Mouse (Mus musculus): Measurements from ENCODE around the gene Foxp1.

Gene Foxp1

GRCm38 (mm10) chr6:99436371-99436770 is 86.2 kb downstream of the Foxp1 start:
- DNase-seq, result no peak

GRCm38 (mm10) chr6:99435140-99435539 is 87.4 kb downstream of the Foxp1 start:
- no peak for DNase-seq

DNA sequence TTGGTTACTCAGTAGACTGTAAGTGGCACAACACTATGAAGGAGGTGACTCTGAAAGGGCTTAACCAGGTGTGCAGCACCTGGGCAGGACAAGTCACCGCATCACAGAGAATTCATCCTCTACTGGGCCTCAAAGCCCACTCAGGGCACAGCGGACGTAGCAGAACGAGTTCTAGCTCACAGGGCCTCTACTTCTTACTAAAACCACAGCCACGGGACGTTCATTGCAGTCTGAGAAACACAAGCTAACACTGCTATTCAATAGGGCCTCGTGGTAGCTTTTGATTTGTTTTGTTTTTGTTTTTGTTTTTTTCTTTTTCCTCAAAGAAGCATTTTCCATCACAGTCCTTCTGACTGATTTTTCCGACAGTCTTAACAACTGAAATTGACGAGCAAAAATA is 89.5 kb downstream of the Foxp1 start:
- no peak for DNase-seq

GRCm38 (mm10) chr6:99431941-99432340 is 90.6 kb downstream of the Foxp1 start:
- DNase-seq, result no peak

DNA sequence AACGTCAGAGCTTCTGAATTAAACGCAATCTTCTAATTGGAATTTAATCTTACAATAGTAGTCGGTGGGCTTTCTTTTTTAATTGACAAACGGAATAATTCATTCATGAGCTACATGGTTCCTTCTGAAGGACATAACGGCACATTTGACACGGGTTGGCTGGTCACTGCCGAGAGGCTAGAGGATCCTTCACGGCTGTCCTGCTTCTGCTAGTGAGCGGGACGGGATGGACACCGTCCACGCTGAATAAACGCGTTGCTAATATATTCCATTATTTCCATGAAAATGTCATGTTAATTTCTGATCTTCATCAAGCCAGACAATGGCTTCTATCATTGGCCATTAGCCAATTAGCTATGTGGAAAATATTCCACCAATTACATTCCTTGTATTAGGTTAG is 92.0 kb downstream of the Foxp1 start:
- no peak for DNase-seq

DNA sequence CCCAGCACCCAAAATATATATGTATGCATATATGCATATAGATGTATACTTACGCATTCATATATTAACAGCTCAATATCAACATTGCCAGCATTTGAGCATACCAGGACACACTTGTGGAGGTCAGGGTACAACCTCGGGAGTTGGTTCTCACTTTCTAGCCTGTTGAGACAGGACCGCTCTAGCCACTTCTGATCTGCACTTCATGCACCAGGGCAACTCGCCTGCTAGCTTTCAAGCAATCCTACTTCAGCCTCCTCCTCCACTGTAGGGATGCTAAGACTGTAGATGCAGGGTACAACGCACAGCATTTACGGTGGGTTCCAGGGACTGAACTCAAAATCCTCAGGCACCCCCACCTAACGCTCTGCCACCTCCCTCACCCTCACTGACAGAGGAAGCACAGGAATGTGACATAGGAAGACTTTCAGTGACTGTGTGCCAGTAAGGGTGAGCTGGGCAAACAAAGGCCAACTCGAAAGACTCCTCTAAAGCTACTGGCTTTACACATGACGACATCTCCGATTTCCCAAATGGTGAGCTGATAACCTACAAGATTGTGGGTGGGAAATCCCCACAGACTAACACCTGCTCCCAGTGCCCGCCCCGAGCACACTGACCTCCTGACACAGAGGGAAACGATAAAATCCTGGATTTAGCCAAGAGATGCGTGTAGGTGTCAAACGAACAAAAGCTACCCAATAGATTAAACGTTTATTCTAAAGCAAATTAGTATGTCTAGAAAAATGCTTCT is 93.0 kb downstream of the Foxp1 start:
- DNase-seq, result no peak

DNA sequence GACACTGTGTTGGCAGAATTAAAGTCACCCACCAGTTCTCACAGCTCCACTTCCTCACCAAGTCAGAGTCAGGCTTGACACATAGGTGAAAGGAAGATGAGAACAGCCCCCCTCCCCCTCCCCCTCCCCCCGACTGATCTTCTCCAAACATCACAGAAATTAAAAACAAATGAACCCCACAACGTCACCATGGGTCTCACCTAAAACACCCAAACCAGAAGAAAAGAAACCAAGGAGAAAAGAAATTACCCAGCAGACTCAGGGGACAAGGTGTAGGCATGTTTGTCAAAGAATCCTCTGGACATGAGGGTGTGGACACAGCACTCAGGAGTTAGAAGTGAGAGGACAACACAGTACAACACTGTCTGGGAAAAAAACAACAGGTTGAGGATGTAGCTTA is 93.6 kb downstream of the Foxp1 start:
- DNase-seq, result no peak

GRCm38 (mm10) chr6:99427301-99427700 is 95.2 kb downstream of the Foxp1 start:
- no peak for DNase-seq

DNA sequence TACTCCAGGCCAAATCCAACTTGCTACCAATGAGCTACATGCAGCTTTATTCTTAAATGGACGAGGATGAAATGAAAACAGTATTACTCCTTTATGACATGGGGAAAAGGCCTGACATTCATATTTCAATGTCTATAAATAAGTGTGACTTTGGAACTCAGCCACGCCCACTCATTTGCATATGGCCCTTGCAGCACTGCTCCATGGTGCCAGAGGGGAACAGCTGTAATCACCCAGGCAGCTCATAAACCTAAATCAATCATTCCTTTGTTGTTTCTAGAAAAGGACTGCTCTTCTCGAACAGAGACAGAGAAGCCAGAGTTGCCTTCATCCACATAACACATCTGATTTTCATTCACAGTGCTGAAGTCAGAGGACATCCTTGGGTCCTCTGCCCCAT is 97.5 kb downstream of the Foxp1 start:
- DNase-seq, result peak; percentile 42 to 56

DNA sequence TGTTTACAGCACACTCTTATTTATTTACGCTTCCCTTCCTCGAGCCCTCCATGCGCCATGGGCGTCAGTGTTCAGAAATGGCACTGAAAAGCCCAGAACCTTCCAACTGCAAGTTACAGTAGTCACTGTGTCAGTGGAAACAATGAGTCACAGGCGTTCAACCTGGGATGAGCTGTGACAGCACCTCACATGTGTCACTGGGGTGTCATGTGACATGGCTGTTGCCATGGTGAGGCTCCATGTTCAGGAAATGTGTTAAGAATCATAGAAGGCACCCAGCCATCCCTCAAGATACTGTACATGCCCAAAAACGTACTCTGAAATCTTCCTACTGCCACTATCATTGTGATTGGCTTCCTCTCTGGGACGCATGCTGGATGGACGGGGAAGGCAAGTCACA is 101.9 kb downstream of the Foxp1 start:
- no peak for DNase-seq

DNA sequence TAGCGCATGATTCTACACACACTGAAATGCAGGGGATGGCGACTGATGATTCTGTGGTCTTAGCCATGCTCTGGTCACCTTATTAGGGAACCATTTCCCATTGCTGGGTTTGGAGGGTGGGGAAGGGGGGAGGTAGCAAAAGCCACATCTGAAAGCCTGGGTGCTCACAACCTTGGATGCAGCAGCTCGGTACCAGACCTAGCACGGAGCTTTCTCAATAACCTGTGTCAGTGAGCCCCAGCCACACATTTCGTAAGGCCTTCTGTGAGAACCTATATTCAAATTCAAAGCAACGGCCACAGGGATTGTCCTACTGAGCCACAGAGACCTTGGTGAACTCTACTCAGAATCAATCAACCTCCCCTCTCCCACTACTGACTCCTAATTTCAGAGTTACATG is 109.9 kb downstream of the Foxp1 start:
- DNase-seq, result no peak

DNA sequence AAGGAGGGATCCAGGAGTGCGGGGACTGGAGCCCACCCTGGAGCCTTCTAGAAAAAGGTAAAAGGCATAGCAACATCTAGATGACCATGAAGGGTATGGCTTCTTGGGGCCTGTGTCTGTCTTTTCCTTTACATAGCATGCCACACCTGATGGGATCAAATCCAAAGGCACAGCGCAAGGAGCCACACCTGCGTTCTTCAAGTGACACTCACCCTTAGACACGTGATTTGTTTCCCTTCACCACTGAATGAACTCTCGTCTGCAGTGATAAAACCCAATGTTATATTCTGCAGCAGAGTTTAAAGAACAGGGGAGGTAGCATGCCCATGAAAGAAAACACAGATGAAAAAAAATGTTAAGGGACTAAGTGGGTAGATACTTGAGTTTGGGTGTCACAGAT is 112.9 kb downstream of the Foxp1 start:
- DNase-seq, result no peak

GRCm38 (mm10) chr6:99408880-99409279 is 113.6 kb downstream of the Foxp1 start:
- DNase-seq, result no peak

- DNase-seq, result no peak
Observed at GRCm38 (mm10) chr6:99403755-99404390, 118.6 kb downstream of the Foxp1 start.

GRCm38 (mm10) chr6:99402941-99403340 is 119.6 kb downstream of the Foxp1 start:
- no peak for DNase-seq

GRCm38 (mm10) chr6:99402370-99402769 is 120.2 kb downstream of the Foxp1 start:
- no peak for DNase-seq

- no peak for DNase-seq
Observed at GRCm38 (mm10) chr6:99401801-99402200, 120.7 kb downstream of the Foxp1 start.

DNA sequence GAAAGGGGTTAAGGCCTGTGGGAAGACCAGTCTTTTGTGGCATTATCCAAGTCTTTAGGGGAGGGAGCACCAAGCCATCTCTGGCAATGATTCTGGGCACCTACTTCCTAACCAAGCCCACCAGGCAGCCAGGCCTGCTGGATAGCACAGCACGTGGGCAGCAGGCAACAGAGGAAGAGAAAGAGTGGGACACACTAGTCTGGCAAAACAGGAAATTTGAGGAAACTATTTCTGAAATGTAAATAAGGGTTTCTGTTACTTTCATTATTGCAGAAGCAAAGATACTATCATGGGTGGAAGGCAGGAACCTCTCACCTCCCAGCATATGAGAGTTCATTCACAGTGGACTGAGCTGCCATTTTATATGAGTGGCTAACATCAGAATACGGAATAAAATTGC is 121.3 kb downstream of the Foxp1 start:
- DNase-seq, result no peak

GRCm38 (mm10) chr6:99395745-99396144 is 126.8 kb downstream of the Foxp1 start:
- DNase-seq, result no peak

DNA sequence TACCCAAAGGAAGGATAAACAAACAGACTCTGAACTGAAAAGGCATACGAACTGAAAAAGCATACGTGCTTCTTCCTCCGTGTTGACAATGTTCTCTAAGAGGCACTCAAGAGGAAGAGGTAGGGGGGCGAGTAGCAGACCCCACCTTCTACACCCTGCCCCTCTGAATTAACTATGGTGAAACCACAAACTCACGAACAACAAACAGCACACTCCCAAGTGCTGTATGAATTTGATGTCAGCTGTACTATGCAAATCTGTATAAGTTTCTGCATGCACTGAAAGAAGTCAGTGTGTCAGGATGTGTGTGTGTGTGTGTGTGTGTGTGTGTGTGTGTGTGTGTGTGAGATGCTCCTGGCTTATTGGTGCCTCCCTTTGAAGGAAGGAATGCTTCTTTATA is 127.7 kb downstream of the Foxp1 start:
- DNase-seq, result no peak

- no peak for DNase-seq
Observed at GRCm38 (mm10) chr6:99392484-99392883, 130.0 kb downstream of the Foxp1 start.

GRCm38 (mm10) chr6:99388741-99389675 is 133.5 kb downstream of the Foxp1 start:
- peak in 1 of 2 experiments; percentile 34 for DNase-seq

- DNase-seq, result no peak
Observed at GRCm38 (mm10) chr6:99388023-99388422, 134.5 kb downstream of the Foxp1 start.

Data from kidney, postnatal 4 days (tissue).